Mouse (Mus musculus): ENCODE measurements around the gene Olfr678. TPM values are rescaled to one million over a fixed set of nuclear protein-coding genes. Genes with fewer than 3 reads are reported as not detected.

Gene Olfr678
- polyA plus RNA-seq, 1 experiment from 2014 or later = not detected

Other genes starting within 250 kb of the Olfr678 start
- gene Usp17lb, start 221.9 kb upstream of the Olfr678 start, polyA plus RNA-seq (2015; fragmentation: Nextera tagmentation; extraction: Ambion mirVana) = not detected in 2 replicates
- gene Usp17la, start 207.5 kb upstream of the Olfr678 start, polyA plus RNA-seq (2015; fragmentation: Nextera tagmentation; extraction: Ambion mirVana) = not detected in 2 replicates
- gene Olfr665, start 186.4 kb upstream of the Olfr678 start, polyA plus RNA-seq (2015; fragmentation: Nextera tagmentation; extraction: Ambion mirVana) = not detected in 2 replicates
- gene Olfr666, start 168.5 kb upstream of the Olfr678 start, polyA plus RNA-seq (2015; fragmentation: Nextera tagmentation; extraction: Ambion mirVana) = not detected in 2 replicates
- not detected in 2 replicates for gene Olfr667, start 143.0 kb upstream of the Olfr678 start, polyA plus RNA-seq (2015; fragmentation: Nextera tagmentation; extraction: Ambion mirVana)
- not detected in 2 replicates for gene Olfr668, start 136.4 kb upstream of the Olfr678 start, polyA plus RNA-seq (2015; fragmentation: Nextera tagmentation; extraction: Ambion mirVana)
- not detected in 2 replicates for gene Olfr669, start 130.2 kb upstream of the Olfr678 start, polyA plus RNA-seq (2015; fragmentation: Nextera tagmentation; extraction: Ambion mirVana)
- gene Olfr670, start 101.9 kb upstream of the Olfr678 start, polyA plus RNA-seq (2015; fragmentation: Nextera tagmentation; extraction: Ambion mirVana) = not detected in 2 replicates
- gene Olfr671, start 85.3 kb upstream of the Olfr678 start, polyA plus RNA-seq (2015; fragmentation: Nextera tagmentation; extraction: Ambion mirVana) = not detected in 2 replicates
- not detected in 2 replicates for gene Olfr672, start 62.4 kb upstream of the Olfr678 start, polyA plus RNA-seq (2015; fragmentation: Nextera tagmentation; extraction: Ambion mirVana)
- gene Olfr675, start 36.0 kb upstream of the Olfr678 start, polyA plus RNA-seq (2015; fragmentation: Nextera tagmentation; extraction: Ambion mirVana) = not detected in 2 replicates
- not detected in 2 replicates for gene Olfr676, start 31.8 kb upstream of the Olfr678 start, polyA plus RNA-seq (2015; fragmentation: Nextera tagmentation; extraction: Ambion mirVana)
- not detected in 2 replicates for gene Olfr677, start 13.1 kb upstream of the Olfr678 start, polyA plus RNA-seq (2015; fragmentation: Nextera tagmentation; extraction: Ambion mirVana)
- not detected in 2 replicates for gene Olfr679, start 16.7 kb downstream of the Olfr678 start, polyA plus RNA-seq (2015; fragmentation: Nextera tagmentation; extraction: Ambion mirVana)
- gene Olfr680-ps1, start 28.3 kb downstream of the Olfr678 start, polyA plus RNA-seq (2015; fragmentation: Nextera tagmentation; extraction: Ambion mirVana) = not detected in 2 replicates
- gene Olfr681, start 52.4 kb downstream of the Olfr678 start, polyA plus RNA-seq (2015; fragmentation: Nextera tagmentation; extraction: Ambion mirVana) = not detected in 2 replicates
- not detected in 2 replicates for gene Olfr683, start 82.5 kb downstream of the Olfr678 start, polyA plus RNA-seq (2015; fragmentation: Nextera tagmentation; extraction: Ambion mirVana)
- not detected in 2 replicates for gene Olfr684, start 99.2 kb downstream of the Olfr678 start, polyA plus RNA-seq (2015; fragmentation: Nextera tagmentation; extraction: Ambion mirVana)
- gene Olfr685, start 121.5 kb downstream of the Olfr678 start, polyA plus RNA-seq (2015; fragmentation: Nextera tagmentation; extraction: Ambion mirVana) = not detected in 2 replicates
- gene Olfr686, start 143.0 kb downstream of the Olfr678 start, polyA plus RNA-seq (2015; fragmentation: Nextera tagmentation; extraction: Ambion mirVana) = not detected in 2 replicates
- not detected in 2 replicates for gene Olfr688, start 223.6 kb downstream of the Olfr678 start, polyA plus RNA-seq (2015; fragmentation: Nextera tagmentation; extraction: Ambion mirVana)
- not detected in 2 replicates for gene Olfr689, start 246.7 kb downstream of the Olfr678 start, polyA plus RNA-seq (2015; fragmentation: Nextera tagmentation; extraction: Ambion mirVana)